Mouse (Mus musculus): Measurements from ENCODE around the gene Nova2. TPM values are rescaled to one million over a fixed set of nuclear protein-coding genes. Genes with fewer than 3 reads are reported as not detected.

The Nova2 gene
- polyA plus RNA-seq, 1 experiment from 2014 or later, result 15.9 TPM

DNA sequence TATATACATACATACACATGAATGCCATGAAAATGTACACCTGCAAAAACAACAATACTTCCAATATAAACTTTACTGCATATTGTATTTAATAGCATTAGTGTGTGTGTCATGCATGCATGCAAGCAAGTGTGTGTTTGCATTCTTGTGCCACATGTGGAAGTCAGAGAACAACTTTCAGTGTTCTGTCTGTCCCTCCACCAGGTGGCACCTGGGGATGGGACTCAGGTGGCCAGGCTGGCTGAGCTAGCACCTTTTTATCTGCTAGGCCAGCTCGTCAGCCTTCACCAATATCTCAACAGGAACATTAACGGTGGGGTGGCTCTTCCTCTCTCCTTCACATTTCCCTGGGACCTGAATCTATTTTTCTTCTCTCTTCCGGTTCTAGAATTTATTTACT, 23.2 kb upstream of the Nova2 start:
- H3K9ac ChIP-seq, result no peak overlapping the region
- no peak overlapping the region for H3K27ac ChIP-seq
- WGBS, result 69% methylated on average over 3 of the region's 3 CpGs
- no peaks in the 10 kb centered on the region for H3K4me1 ChIP-seq
- no peak overlapping the region for H3K4me3 ChIP-seq
- H3K9me3 ChIP-seq, result no peaks in the 10 kb centered on the region
- H3K27me3 ChIP-seq (replicated peaks), result no peaks in the 10 kb centered on the region
- ATAC-seq (replicated peaks), result no peak
- no peaks in the 10 kb centered on the region for H3K36me3 ChIP-seq (replicated peaks)
- H3K4me2 ChIP-seq, result no peak overlapping the region

GRCm38 (mm10) chr7:18904971-18905370, 20.7 kb upstream of the Nova2 start:
- H3K9ac ChIP-seq, result no peak overlapping the region
- WGBS, result 73% methylated on average over 3 of the region's 3 CpGs

DNA sequence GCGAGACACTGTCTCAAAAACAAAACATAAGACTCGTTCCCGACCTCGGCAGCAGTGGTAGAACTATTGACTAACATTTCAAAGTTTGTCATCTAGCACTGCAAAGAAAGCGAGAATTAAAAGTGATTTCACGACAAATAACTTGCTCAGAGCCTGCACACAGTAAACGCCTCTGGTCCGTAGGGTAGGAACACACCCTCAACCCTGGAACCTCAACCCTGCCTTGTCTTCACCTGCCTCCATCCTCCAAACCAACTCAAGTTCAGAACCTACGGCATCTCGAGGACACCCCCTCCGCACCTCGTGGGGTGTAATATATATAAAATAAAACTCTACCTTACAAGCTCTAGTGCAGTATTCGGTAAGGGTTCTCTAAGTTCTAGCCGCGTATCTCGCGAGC, 15.9 kb upstream of the Nova2 start:
- Histone ChIP-seq H3K9me3 (no peaks in the 10 kb centered on the region), H3K4me3 (peak overlapping the region; percentile 60), H3K4me2 (peak overlapping the region; percentile 63), H3K4me1 (peaks cover 17% of the 10 kb centered on the region), H3K36me3 (replicated peaks) (no peaks in the 10 kb centered on the region), H3K27me3 (replicated peaks) (no peaks in the 10 kb centered on the region), H3K27ac (no peak overlapping the region), H3K9ac (peak overlapping the region; percentile 37; the same call in 1 of the 2 replicates)
- 8% methylated on average over 17 of the region's 17 CpGs for WGBS
- ATAC-seq (replicated peaks), result no peak; the same call in 1 of the 2 replicates

More at GRCm38 (mm10) chr7:18904971-18905370, 20.7 kb upstream of the Nova2 start:
- Histone ChIP-seq H3K27ac (no peak overlapping the region), H3K36me3 (replicated peaks) (no peaks in the 10 kb centered on the region), H3K9me3 (no peaks in the 10 kb centered on the region), H3K4me2 (no peak overlapping the region), H3K27me3 (replicated peaks) (no peaks in the 10 kb centered on the region), H3K4me1 (peaks cover 12% of the 10 kb centered on the region), H3K4me3 (no peak overlapping the region)
- ATAC-seq (replicated peaks), result no peak

DNA sequence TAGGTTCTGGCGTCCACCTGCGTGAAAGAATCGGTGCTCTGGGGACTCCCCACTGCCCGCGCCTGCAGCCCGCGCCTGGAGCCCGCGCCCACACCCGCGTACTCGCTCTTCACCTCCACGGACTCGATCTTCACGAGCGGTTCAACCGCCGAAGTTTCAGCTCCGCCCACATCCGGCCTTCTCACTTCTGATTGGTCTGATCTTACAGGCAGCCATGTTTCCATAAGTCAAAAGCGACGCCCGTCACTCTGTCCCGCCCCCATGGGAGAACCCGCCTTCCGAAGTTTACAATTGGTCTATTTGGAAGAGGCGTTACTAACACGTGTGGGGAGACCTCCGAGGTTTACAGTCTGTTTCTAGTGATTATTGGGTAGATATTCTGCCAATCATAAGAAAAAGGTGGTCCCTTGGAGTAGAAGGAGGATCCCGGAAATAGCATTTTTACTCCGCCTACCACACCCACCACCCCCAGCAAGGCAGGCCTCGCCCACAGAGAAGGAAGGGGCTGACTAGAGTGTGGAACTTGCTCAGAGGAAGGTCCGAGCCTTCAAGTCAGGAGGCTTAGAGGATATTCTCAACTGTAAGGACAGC, 15.4 kb upstream of the Nova2 start, which contains the start of gene Ccdc61:
TSS of gene Ccdc61 (minus strand) at position 175 of the 591 bp plus-strand sequence.
- peak within 1 kb of the TSS; percentile 63 for H3K4me2 ChIP-seq
- H3K27ac ChIP-seq, result peak within 1 kb of the TSS; percentile 32
- no peaks in the 10 kb centered on the region for H3K27me3 ChIP-seq (replicated peaks)
- H3K36me3 ChIP-seq (replicated peaks), result no peaks in the 10 kb centered on the region
- peak within 1 kb of the TSS; percentile 37; the same call in 1 of the 2 replicates for H3K9ac ChIP-seq
- under 1% methylated on average over 33 of the region's 33 CpGs for WGBS
- peak within 1 kb of the TSS; percentile 60 for H3K4me3 ChIP-seq
- ATAC-seq (replicated peaks), result peak; percentile 99
- no peaks in the 10 kb centered on the region for H3K9me3 ChIP-seq
- H3K4me1 ChIP-seq, result peaks cover 17% of the 10 kb centered on the region

DNA sequence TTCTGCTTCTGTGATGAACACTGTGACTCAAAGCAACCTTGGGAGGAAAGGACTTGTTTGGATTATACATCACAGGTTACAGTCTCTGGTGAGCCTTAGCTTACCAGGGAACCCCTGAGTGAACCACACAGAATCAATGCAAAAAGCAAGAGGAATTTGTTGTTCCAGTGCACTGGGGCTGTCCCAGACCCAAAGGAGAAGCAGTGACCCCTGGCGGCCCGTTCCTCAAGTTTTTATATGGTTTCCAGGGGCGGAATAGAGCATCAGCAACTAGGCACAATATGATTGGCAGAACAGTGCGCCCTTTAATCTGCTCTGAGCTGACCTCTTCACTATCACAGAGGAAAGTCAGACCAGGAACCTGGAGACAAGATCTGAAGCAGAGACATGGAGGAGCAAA, 9.4 kb upstream of the Nova2 start:
- no peak overlapping the region for H3K4me3 ChIP-seq
- no peak overlapping the region for H3K27ac ChIP-seq
- H3K4me2 ChIP-seq, result no peak overlapping the region
- H3K9ac ChIP-seq, result no peak overlapping the region
- peaks cover 7% of the 10 kb centered on the region for H3K4me1 ChIP-seq
- WGBS, result 61% methylated on average over 4 of the region's 4 CpGs
- no peak for ATAC-seq (replicated peaks)
- H3K36me3 ChIP-seq (replicated peaks), result no peaks in the 10 kb centered on the region
- H3K9me3 ChIP-seq, result no peaks in the 10 kb centered on the region
- H3K27me3 ChIP-seq (replicated peaks), result no peaks in the 10 kb centered on the region

GRCm38 (mm10) chr7:18917931-18918330, 7.8 kb upstream of the Nova2 start:
- Histone ChIP-seq H3K4me1 (peaks cover 22% of the 10 kb centered on the region), H3K27ac (no peak overlapping the region), H3K9me3 (no peaks in the 10 kb centered on the region), H3K27me3 (replicated peaks) (no peaks in the 10 kb centered on the region), H3K4me2 (no peak overlapping the region), H3K4me3 (no peak overlapping the region), H3K9ac (no peak overlapping the region), H3K36me3 (replicated peaks) (no peaks in the 10 kb centered on the region)
- ATAC-seq (replicated peaks), result no peak
- 59% methylated on average over 3 of the region's 3 CpGs for WGBS

- H3K4me3 ChIP-seq, result peak overlapping the region; percentile 17
- H3K4me2 ChIP-seq, result peak overlapping the region; percentile 42
- peak; percentile 15; the same call in 1 of the 2 replicates for ATAC-seq (replicated peaks)
- peak overlapping the region; percentile 83 for H3K27ac ChIP-seq
- peaks cover 45% of the 10 kb centered on the region for H3K4me1 ChIP-seq
- H3K9ac ChIP-seq, result peak overlapping the region; percentile 25; the same call in 1 of the 2 replicates
- H3K27me3 ChIP-seq (replicated peaks), result no peaks in the 10 kb centered on the region
- no peaks in the 10 kb centered on the region for H3K36me3 ChIP-seq (replicated peaks)
- H3K9me3 ChIP-seq, result no peaks in the 10 kb centered on the region
- 5% methylated on average over 12 of the region's 12 CpGs for WGBS
These were observed 4.6 kb upstream of the Nova2 start for GRCm38 (mm10) chr7:18921069-18921468.

DNA sequence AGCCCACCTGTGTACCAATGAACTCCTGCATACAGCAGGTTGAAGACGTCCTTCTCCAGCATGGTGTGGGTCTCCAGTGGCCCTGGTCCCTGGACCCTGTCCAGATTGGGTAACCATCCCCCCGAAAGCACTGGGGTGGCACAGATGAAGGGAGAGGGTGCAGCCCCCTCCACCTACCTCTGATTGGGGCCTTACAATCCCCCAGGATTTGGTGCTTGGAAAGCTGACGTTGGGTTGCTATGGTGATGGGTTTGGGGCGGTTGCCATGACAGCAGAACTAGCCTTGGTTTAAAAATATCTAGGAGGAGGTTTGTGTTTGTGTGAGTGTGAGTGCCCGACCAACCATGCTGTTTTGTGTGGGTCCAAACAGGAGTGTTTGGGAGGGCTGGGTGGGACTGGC, 2.9 kb upstream of the Nova2 start:
- H3K4me3 ChIP-seq, result peak overlapping the region; percentile 75

GRCm38 (mm10) chr7:18923267-18923666, 2.4 kb upstream of the Nova2 start:
- Histone ChIP-seq H3K9me3 (no peaks in the 10 kb centered on the region), H3K9ac (peak overlapping the region; percentile 24; the same call in 1 of the 2 replicates), H3K4me3 (peak overlapping the region; percentile 75), H3K36me3 (replicated peaks) (no peaks in the 10 kb centered on the region), H3K27me3 (replicated peaks) (no peaks in the 10 kb centered on the region), H3K4me1 (peaks cover 57% of the 10 kb centered on the region), H3K4me2 (peak overlapping the region; percentile 74), H3K27ac (peak overlapping the region; percentile 97)
- 38% methylated on average over 11 of the region's 11 CpGs for WGBS
- no peak; the same call in 1 of the 2 replicates for ATAC-seq (replicated peaks)

More for the DNA sequence above, 2.9 kb upstream of the Nova2 start:
- peak; percentile 19 for ATAC-seq (replicated peaks)
- 9% methylated on average over 5 of the region's 5 CpGs for WGBS
- H3K9me3 ChIP-seq, result no peaks in the 10 kb centered on the region
- 0 out of 2 replicates have a peak overlapping the region, but pooled peaks have one; percentile 24 for H3K9ac ChIP-seq
- peaks cover 53% of the 10 kb centered on the region for H3K4me1 ChIP-seq
- H3K27ac ChIP-seq, result peak overlapping the region; percentile 97
- H3K36me3 ChIP-seq (replicated peaks), result no peaks in the 10 kb centered on the region
- peak overlapping the region; percentile 74 for H3K4me2 ChIP-seq
- H3K27me3 ChIP-seq (replicated peaks), result no peaks in the 10 kb centered on the region

DNA sequence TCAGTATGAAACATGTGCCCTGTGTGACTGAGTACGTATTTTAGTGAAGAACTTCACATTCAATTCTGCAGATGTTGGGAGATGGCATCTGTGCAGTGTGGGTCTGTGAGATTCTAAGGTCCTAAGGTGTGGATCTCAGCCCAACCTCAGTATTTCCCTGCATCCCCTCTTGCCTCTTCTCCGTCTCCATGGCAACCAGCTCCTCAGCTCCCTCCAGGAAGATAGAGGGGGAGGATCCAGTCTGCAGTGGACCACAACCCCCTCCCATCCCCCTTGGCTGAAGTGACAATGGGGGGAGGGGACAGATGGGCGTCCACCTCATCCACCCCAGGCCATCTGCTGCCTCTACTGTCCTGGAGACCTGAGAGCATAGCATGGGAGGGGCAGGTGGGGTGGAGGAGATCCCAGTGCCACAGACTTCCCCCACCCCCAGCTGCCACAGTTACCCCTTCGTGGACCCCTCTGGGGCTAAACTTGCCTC, 1.9 kb upstream of the Nova2 start:
- Histone ChIP-seq H3K4me3 (peak overlapping the region; percentile 75; the same call in 1 of the 2 replicates), H3K4me2 (peak overlapping the region; percentile 74), H3K9ac (peak overlapping the region; percentile 22; the same call in 1 of the 2 replicates), H3K27me3 (replicated peaks) (no peaks in the 10 kb centered on the region), H3K4me1 (peaks cover 62% of the 10 kb centered on the region), H3K9me3 (no peaks in the 10 kb centered on the region), H3K36me3 (replicated peaks) (no peaks in the 10 kb centered on the region), H3K27ac (peak overlapping the region; percentile 97)
- 6% methylated on average over 4 of the region's 4 CpGs for WGBS
- ATAC-seq (replicated peaks), result peak; percentile 16

DNA sequence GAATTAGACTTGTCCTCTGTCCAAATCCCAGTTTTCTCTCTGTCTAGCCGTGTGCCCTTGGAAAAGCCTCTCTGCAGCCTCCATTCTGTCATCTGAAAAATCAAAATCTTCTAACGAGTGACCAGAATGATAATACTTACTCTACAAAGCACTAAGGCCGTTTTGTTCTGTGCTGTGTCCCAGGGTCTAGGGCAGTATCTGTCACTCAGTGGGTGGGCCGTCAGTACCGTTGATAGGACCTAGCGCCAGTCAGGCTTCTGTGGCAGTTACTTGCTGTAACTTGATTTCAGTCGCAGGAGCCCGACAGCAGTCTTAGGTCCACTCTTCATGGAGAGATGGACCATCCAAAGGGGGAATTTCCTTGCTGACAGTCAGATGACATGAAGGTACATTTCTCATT, 1.4 kb upstream of the Nova2 start:
- Histone ChIP-seq H3K27ac (peak overlapping the region; percentile 97), H3K4me3 (peak overlapping the region; percentile 75; the same call in 1 of the 2 replicates), H3K27me3 (replicated peaks) (no peaks in the 10 kb centered on the region), H3K4me2 (peak overlapping the region; percentile 74), H3K36me3 (replicated peaks) (no peaks in the 10 kb centered on the region), H3K9ac (0 out of 2 replicates have a peak overlapping the region, but pooled peaks have one; percentile 22), H3K9me3 (no peaks in the 10 kb centered on the region), H3K4me1 (peaks cover 68% of the 10 kb centered on the region)
- no peak for ATAC-seq (replicated peaks)
- 1% methylated on average over 8 of the region's 8 CpGs for WGBS

- H3K27me3 ChIP-seq (replicated peaks), result no peaks in the 10 kb centered on the region
- H3K36me3 ChIP-seq (replicated peaks), result no peaks in the 10 kb centered on the region
- H3K4me2 ChIP-seq, result peak overlapping the region; percentile 74
- peak overlapping the region; percentile 100 for H3K9ac ChIP-seq
- WGBS, result under 1% methylated on average over 39 of the region's 42 CpGs
- ATAC-seq (replicated peaks), result peak; percentile 15
- H3K9me3 ChIP-seq, result no peaks in the 10 kb centered on the region
- H3K27ac ChIP-seq, result peak overlapping the region; percentile 97
- H3K4me3 ChIP-seq, result peak overlapping the region; percentile 75
- peaks cover 80% of the 10 kb centered on the region for H3K4me1 ChIP-seq
These were observed 528 bp downstream of the Nova2 start for GRCm38 (mm10) chr7:18926041-18926790.
